Mouse (Mus musculus): ENCODE results near the gene Pole2. TPM values are rescaled to one million over a fixed set of nuclear protein-coding genes. Genes with fewer than 3 reads are reported as not detected.

The Pole2 gene
- polyA plus RNA-seq, 1 experiment, result 1.1 TPM

DNA sequence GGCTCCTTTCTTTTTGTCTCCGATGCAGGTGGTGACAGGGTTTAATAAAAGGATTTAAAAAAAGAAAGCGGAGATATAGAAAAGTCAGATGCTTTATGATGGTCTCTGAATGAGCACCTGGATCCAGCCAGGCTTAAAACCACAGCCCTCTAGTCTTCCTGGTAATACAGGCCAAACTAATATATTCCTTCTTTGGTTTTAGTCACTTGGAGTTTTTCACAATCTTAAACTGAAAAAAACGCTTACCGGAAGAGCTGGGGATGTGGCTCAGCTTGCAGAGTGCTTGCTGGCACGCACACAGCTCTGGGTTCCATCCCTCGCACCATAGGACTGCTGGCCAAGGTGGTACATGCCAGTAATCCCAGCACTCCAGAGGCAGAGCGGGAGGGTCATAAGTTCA, 11.4 kb downstream of the Pole2 start:
- H3K4me3 ChIP-seq (replicated peaks; ENCODE audit: insufficient read depth, low read depth, low read length), result no peak overlapping the region
- 82% methylated on average over 7 of the region's 7 CpGs for WGBS
- TF ChIP-seq POLR2A (IDR thresholded peaks at IDR 0.05; ENCODE audit: borderline replicate concordance, insufficient read depth, low read length), result no peak
- no peak for TF ChIP-seq CTCF (IDR thresholded peaks at IDR 0.05; ENCODE audit: borderline replicate concordance, insufficient read depth, low read depth, low read length)
- DNase-seq, result no peak
- H3K27me3 ChIP-seq (ENCODE audit: control insufficient read depth, insufficient read depth, low read length), result no peaks in the 10 kb centered on the region
- no peak overlapping the region for H3K27ac ChIP-seq (ENCODE audit: insufficient read depth, low read length)
- H3K4me1 ChIP-seq (ENCODE audit: control insufficient read depth, insufficient read depth, low read length), result no peaks in the 10 kb centered on the region

DNA sequence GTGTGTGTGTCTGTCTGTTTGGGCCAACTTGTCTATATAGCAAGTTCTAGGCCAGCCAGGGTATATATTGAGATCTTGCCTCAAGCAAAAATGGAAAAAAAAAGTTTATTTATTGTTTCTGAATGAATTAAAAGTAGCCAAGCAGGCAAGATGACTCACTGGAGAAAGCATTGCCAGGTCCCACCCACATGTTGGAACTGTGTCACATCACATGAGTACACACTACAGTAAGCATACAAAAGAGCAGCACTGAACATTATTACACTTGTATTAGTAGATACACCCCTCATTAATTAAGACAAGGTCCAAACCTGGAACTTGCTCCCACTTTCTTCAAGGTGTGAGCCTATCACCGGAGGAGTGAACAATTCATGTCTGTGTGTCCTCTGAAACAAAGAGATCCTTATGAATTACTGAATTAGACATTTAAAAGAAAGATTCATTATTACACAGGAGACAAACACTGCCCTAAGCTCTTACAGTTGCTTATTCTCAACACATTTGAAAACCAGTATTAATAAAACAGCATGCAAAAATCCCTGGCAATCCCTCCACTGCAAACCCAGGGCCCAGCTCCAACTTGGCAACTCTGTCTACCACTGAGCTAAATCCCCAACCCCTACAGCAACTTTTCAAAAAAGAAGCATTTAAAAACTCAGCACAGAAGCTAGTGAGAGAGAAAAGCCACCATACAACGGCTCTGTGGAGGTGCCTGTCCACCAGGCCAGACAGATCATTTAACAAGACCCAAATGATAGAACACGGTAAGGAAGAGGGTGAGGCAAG, 12.8 kb downstream of the Pole2 start:
- no peak overlapping the region for H3K27ac ChIP-seq (ENCODE audit: insufficient read depth, low read length)
- WGBS, result 68% methylated on average over 3 of the region's 3 CpGs
- H3K4me1 ChIP-seq (ENCODE audit: control insufficient read depth, insufficient read depth, low read length), result no peaks in the 10 kb centered on the region
- no peak for TF ChIP-seq POLR2A (IDR thresholded peaks at IDR 0.05; ENCODE audit: borderline replicate concordance, insufficient read depth, low read length)
- no peak for TF ChIP-seq CTCF (IDR thresholded peaks at IDR 0.05; ENCODE audit: borderline replicate concordance, insufficient read depth, low read depth, low read length)
- DNase-seq, result no peak
- H3K27me3 ChIP-seq (ENCODE audit: control insufficient read depth, insufficient read depth, low read length), result no peaks in the 10 kb centered on the region
- no peak overlapping the region for H3K4me3 ChIP-seq (replicated peaks; ENCODE audit: insufficient read depth, low read depth, low read length)

DNA sequence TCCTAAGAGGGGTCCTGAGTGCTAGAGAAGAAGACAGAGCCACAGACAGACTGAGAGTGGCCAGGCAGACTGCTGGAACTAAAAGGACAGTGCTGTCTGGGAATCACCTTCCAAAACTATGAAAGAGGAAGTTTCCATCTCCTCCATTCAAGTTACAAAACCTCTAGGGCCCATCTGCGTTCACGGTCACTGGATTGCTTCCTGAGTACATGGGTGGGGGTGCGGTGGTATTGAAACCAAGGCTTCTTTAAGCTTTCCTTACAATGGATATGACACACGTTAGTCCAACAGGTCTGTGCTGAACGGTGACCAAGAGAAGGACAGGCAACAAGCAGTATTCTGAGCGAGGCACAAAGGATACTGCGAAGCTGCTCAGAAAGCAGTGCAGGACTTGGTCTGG, 13.6 kb downstream of the Pole2 start:
- 93% methylated on average over 7 of the region's 7 CpGs for WGBS
- no peak for DNase-seq
- no peaks in the 10 kb centered on the region for H3K4me1 ChIP-seq (ENCODE audit: control insufficient read depth, insufficient read depth, low read length)
- H3K27ac ChIP-seq (ENCODE audit: insufficient read depth, low read length), result no peak overlapping the region
- no peak for TF ChIP-seq POLR2A (IDR thresholded peaks at IDR 0.05; ENCODE audit: borderline replicate concordance, insufficient read depth, low read length)
- TF ChIP-seq CTCF (IDR thresholded peaks at IDR 0.05; ENCODE audit: borderline replicate concordance, insufficient read depth, low read depth, low read length), result no peak
- no peak overlapping the region for H3K4me3 ChIP-seq (replicated peaks; ENCODE audit: insufficient read depth, low read depth, low read length)
- H3K27me3 ChIP-seq (ENCODE audit: control insufficient read depth, insufficient read depth, low read length), result no peaks in the 10 kb centered on the region

DNA sequence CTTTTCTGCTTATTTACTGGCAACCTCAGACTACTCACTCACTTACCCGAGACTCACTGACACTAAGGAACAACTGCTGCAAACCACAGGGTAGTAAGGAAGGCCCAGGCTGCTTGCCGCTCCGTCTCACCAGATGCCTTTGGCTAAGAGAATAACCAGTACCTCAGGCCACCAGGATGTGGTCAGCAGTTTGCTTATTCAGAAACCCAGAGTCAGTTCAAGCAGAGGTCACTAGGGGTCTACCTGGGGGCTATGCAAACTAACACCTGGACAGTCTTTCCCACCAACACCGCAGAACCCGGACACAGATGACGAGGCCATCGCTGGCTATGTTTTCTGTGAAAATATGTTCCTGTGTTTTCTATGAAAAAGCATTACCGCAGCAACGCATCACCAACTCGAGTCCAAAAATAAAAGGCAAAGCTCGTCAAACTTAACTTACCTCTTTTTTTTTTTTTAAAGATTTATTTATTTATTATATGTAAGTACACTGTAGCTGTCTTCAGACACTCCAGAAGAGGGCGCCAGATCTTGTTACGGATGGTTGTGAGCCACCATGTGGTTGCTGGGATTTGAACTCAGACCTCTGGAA, 14.7 kb downstream of the Pole2 start:
- 95% methylated on average over 13 of the region's 13 CpGs for WGBS

DNA sequence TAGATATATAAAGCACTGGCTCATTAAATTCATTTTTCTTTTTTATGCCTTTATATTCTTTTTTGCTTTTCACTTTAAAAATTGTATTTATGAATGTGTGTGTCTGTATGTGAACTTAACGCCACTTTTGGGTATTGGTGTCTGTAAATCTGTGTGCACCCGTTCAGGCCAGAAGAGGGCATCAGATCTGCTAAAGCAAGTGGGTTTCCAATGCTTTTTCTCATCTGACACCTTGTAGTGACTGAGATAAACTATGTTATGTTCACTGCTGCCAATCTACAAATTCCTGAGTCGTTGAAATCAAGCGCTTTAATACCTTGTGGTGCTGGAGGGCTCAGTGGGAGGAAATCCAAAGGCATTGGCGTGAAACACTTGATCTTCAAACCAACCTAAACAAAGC, 16.9 kb downstream of the Pole2 start:
- Histone ChIP-seq H3K27me3 (ENCODE audit: control insufficient read depth, insufficient read depth, low read length) (no peaks in the 10 kb centered on the region), H3K4me3 (replicated peaks; ENCODE audit: insufficient read depth, low read depth, low read length) (no peak overlapping the region), H3K27ac (ENCODE audit: insufficient read depth, low read length) (no peak overlapping the region), H3K4me1 (ENCODE audit: control insufficient read depth, insufficient read depth, low read length) (no peaks in the 10 kb centered on the region)
- DNase-seq, result no peak
- 77% methylated on average over 5 of the region's 5 CpGs for WGBS
- TF ChIP-seq POLR2A (IDR thresholded peaks at IDR 0.05; ENCODE audit: borderline replicate concordance, insufficient read depth, low read length) (no peak), CTCF (IDR thresholded peaks at IDR 0.05; ENCODE audit: borderline replicate concordance, insufficient read depth, low read depth, low read length) (no peak)

More for the DNA sequence above, 14.7 kb downstream of the Pole2 start:
- H3K4me3 ChIP-seq (replicated peaks; ENCODE audit: insufficient read depth, low read depth, low read length), result no peak overlapping the region
- no peak for DNase-seq
- no peaks in the 10 kb centered on the region for H3K27me3 ChIP-seq (ENCODE audit: control insufficient read depth, insufficient read depth, low read length)
- no peaks in the 10 kb centered on the region for H3K4me1 ChIP-seq (ENCODE audit: control insufficient read depth, insufficient read depth, low read length)
- TF ChIP-seq POLR2A (IDR thresholded peaks at IDR 0.05; ENCODE audit: borderline replicate concordance, insufficient read depth, low read length) (no peak), CTCF (IDR thresholded peaks at IDR 0.05; ENCODE audit: borderline replicate concordance, insufficient read depth, low read depth, low read length) (no peak)
- H3K27ac ChIP-seq (ENCODE audit: insufficient read depth, low read length), result no peak overlapping the region

DNA sequence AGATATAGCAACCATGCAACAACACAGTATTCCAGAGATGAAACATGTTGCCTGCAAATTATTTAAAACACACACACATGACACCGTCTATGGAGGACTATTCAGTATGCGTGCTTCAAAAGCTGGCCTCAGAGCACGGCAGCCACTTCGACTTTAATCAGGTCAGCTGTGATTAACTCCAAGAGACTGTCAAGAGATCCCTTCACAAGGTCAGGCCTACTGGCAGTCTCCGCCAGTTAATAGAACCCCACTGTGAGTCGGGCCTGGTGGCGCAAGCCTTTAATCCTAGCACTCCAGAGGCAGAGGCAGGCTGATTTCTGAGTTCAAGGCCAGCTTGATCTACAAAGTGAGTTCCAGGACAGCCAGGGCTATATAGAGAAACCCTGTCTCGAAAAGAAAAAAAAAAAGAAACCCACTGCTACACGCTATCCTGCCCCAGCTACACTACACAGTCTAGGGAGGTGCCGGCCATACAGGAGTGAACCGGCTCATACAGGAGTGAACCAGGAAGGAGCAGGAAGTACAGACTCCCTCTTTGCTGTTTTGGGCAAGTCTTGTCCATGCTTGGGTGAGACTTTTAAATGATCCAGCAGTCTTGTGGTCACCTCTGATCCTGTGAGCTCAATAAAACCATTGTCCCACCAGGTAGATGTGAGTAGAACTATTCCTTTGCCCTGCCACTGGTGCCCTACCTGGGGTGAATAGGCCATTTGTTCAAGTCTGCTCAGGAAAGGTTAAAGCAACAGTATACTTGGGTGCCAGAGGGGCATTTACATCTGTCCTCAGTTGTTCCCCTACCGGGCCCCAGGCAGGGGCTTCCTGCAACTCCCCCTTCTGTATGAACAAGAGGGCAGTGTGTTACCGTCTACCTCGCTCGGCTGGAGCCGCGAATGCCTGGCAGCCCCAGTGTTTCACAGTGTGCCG, 17.7 kb downstream of the Pole2 start:
- WGBS, result 82% methylated on average over 18 of the region's 18 CpGs
- Histone ChIP-seq H3K4me3 (replicated peaks; ENCODE audit: insufficient read depth, low read depth, low read length) (no peak overlapping the region), H3K27me3 (ENCODE audit: control insufficient read depth, insufficient read depth, low read length) (no peaks in the 10 kb centered on the region), H3K4me1 (ENCODE audit: control insufficient read depth, insufficient read depth, low read length) (no peaks in the 10 kb centered on the region), H3K27ac (ENCODE audit: insufficient read depth, low read length) (no peak overlapping the region)
- no peak for DNase-seq
- TF ChIP-seq CTCF (IDR thresholded peaks at IDR 0.05; ENCODE audit: borderline replicate concordance, insufficient read depth, low read depth, low read length) (no peak), POLR2A (IDR thresholded peaks at IDR 0.05; ENCODE audit: borderline replicate concordance, insufficient read depth, low read length) (no peak)

DNA sequence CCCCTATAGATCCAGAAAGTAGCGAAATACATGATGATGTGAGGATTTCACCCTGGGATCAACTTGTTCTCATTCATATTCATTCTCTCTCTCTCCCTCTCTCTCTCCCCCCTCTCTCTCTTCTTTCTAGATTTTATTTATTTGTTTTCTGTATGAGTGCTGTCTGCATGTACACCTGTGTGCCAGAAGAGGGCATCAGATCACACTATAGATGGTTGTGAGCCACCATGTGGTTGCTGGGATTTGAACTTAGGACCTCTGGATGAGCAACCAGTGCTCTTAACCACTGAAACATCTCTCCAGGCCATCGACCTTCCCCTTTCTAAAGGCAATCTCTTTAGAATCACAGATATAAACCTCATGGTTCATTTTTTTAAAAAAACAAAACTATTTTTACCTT, 19.5 kb downstream of the Pole2 start:
- DNase-seq, result no peak
- no peak overlapping the region for H3K27ac ChIP-seq (ENCODE audit: insufficient read depth, low read length)
- no peak for TF ChIP-seq CTCF (IDR thresholded peaks at IDR 0.05; ENCODE audit: borderline replicate concordance, insufficient read depth, low read depth, low read length)
- no peaks in the 10 kb centered on the region for H3K27me3 ChIP-seq (ENCODE audit: control insufficient read depth, insufficient read depth, low read length)
- 93% methylated on average over 2 of the region's 2 CpGs for WGBS
- no peak overlapping the region for H3K4me3 ChIP-seq (replicated peaks; ENCODE audit: insufficient read depth, low read depth, low read length)
- no peaks in the 10 kb centered on the region for H3K4me1 ChIP-seq (ENCODE audit: control insufficient read depth, insufficient read depth, low read length)
